Mouse (Mus musculus) kidney, postnatal 14 days (tissue): ENCODE results near the gene Pard3.

Experiments used
- DNase-seq: peaks from one replicate; pipeline ENCODE4 v3.0.0; 2022; ENCODE audit warnings: mixed read lengths

Gene Pard3

DNA sequence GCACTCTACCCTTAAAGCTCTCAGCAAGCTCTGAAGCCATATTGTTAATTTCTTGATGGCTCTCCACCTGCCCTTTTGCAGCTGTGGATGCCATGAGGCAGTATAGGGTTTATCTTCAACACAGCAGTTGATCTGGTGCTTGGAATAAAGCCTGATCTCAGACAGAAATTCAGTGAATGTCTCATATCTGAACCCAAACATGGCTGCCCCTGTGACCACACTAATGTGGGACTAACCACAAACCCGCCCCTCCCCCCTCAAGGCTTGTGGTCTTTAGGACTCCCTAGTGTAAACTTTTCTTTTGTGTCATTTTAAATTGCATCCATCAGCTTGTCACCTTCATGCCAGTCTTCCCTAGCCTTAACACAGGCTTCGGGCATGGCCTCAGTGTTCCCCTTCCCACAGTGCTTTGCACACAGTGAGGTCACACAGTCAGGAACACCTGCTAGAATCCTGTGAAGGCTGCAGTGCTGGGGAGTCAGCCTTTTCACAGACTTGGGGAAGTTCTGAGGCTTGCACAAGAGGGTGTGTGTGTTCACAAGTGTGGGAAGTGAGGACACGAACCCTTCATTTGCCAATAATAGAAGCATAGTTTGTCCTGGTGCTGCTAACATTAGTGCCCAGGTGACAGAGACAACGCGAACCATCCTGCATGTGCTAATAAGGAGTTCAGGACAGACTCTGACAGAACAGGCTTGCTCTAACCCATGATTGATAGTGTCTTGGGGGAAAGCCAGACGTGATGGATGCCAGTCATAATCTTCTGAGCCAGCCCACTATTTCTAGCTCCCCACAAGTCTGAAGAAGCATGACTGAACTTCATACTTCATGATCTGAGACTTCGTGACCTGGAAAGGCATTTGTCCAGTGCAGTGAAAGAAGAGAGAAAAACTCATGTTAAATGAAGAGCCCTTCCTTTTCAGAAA is 451.4 kb downstream of the Pard3 start:
- no peak for DNase-seq

GRCm38 (mm10) chr8:127516043-127516442 is 452.4 kb downstream of the Pard3 start:
- DNase-seq = no peak

DNA sequence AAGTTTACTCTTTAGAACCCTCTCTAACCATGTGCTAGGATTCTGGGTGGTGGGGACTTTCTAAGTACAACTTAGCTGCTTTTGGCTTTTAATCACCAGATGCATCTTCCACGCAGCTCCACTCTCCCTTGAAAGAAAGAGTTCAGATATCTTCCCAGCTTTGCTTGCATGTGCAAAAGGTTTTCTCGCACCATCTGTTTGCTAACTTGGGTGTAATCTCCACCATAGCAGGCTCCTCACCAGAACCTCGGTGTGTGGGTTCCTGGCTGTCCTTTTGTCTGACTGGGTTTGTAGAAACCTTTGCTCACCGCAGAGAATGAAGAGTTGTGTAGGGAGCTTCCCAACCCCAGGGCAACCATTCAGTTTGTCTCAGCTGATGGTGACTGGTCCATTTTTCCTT is 462.0 kb downstream of the Pard3 start:
- no peak for DNase-seq

GRCm38 (mm10) chr8:127528315-127528714 is 464.6 kb downstream of the Pard3 start:
- no peak for DNase-seq

GRCm38 (mm10) chr8:127529746-127530145 is 466.1 kb downstream of the Pard3 start:
- DNase-seq = no peak

DNA sequence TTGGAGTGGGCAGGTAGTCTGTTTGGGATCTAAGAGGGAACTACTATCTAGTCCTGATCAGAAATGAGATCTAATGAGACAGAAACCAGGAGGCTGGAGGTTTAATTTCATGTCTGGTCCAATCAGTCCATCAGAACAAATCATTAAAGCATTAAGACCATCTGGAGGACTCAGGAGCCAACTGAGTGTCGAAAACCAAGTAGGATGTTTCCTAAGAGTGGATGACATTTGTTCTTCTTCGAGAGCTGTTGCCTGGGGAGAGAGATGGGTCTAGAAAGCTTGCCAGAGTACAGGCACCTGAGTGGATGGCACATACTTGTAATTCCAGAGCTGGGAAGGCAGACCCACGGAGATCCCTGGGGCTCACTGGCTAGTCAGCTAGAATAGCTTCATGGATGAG is 468.2 kb downstream of the Pard3 start:
- DNase-seq = no peak

DNA sequence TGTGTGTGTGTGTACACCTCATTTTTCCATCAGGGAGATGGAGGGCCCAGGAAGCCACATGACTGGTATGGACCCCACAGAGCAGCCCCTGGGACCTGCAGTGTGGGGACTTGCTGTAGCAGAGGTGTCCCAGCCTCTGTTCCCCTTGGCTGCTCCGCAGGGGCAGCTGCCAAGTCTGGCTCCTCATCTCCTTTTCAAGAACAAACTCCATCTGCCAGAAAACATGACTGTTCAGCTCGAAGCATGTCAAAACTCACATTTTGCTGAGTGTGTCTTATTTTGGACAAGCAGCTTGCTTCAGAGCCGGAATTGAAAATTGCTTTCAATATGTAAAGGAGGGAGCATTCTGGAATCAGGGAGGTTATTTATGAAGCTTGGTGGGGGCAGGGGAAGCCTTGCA is 471.1 kb downstream of the Pard3 start:
- peak; percentile 25 for DNase-seq

DNA sequence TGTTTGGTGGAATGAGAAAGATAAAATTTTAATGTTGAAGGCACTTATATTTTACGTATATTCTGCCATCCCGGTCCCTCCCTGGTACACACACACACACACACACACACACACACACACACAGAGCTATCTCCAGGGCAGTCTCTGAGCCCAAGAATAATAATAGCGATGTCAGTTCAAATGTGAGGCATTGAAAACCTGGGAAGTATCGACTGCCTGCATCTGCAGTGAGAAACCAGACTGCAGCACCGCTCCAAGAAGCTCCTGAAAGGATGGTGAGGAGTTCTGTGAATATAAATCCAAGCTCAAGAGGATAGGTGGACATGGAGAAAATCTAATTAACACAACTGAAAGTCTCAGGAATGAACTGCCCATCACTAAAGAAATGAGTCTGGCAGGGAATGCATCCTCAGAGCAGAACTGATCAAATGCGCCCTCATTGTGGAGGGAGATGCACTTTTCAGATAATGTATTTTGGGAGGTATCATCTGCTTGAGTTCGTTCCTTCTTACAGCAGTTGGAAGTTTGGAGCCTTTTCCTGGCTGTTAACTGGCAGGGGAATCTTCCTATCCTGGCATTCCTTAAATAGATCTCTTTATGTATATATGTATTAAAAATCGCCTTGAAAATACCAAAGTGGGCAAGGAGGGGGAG is 471.6 kb downstream of the Pard3 start:
- DNase-seq = no peak

DNA sequence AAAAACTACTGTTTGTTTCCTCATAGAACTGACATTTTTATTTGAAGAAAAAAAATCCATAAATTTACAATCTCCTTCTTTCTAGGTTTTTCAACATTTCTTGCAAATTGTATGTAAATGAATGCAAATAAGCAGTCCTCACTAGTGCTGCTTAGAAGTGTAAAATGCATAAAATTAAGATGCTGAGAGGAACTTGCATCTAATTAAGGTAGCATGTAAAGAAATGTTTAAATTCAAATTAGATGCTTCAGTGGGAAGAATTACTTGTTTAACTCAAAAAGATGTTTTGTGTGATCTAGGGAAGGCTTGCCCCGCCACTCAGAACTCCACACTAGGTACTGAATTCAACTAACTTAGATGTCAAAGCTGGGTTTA is 472.1 kb downstream of the Pard3 start:
- DNase-seq = no peak

- no peak for DNase-seq
Observed at GRCm38 (mm10) chr8:127539803-127540202, 476.1 kb downstream of the Pard3 start.

DNA sequence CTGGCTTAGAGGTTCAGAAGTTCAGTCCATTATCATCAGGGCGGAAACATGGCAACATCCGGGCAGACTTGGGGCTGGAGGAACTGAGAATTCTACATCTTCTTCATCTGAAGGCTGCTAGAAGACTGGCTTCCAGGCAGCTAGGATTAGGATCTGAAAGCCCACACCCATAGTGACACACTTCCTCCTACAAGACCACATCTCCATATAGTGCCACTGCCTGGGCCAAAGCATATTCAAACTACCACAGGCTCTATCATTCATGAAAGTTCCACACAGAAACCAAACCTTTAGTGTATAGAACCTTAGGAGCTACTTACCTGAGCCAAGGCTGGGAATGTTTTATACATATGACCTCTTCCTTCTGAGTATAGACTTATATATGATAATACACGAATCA is 476.6 kb downstream of the Pard3 start:
- no peak for DNase-seq

- DNase-seq = no peak
Observed at GRCm38 (mm10) chr8:127542162-127542561, 478.5 kb downstream of the Pard3 start.

DNA sequence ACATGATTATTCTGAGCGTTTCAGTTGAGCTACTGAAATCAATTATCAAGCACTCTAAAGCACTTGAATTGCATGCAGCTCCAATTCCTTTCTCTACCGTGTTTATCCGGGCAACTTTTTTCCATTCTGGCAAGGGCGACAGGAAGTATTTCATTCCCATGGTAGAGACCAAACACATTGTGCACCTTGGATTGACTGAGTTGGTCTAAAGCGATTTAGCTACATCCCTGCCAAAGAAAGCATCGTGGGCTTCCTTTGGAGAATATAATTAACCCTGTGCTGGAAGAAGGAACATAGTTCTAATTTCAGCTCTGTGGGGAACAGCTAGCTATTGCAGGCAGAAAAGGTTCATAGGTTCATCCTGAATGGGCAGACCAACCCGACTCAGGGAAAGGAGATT is 480.0 kb downstream of the Pard3 start:
- DNase-seq = peak; percentile 14

- no peak for DNase-seq
Observed at GRCm38 (mm10) chr8:127546161-127546560, 482.5 kb downstream of the Pard3 start.

DNA sequence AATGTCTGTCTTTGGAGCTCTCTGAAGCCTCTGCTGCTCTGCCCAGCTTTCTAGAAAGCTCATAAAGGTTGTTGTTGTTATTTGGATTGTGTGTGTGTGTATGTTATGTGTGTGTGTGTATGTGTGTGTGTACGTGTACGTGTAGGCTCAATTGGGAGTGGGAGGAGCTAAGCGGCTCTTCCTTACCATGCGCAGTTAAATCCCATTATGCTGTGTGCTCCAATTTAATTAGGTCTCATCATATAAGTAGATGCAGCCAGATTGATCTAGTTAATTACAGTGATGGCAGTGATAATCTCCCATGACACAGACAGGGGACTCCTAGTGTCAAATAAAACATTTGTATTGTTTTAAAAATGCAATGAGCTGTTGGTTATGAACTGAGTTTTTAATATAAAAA is 487.2 kb downstream of the Pard3 start:
- no peak for DNase-seq

- DNase-seq = peak; percentile 32
Observed at GRCm38 (mm10) chr8:127552161-127552595, 488.5 kb downstream of the Pard3 start.

- DNase-seq = no peak
Observed at GRCm38 (mm10) chr8:127552836-127553235, 489.1 kb downstream of the Pard3 start.

DNA sequence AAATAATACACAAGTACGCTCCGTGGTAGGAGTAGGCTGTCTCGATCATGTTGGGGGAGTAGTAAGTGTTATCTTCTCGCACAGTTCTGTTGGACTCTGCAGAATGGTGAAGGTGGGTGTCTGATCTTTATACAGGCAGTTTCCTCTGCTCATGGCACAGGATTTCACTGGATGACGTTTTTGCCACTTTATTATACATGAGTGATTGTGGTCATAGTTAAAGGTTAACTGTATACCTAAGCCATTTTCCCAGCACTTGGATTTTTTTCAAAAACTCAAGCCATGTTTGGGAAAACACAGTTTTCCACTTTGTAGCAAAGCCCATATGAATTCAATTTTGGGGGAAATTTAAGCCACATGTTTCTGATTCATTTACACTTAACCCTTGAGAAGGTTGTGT is 489.9 kb downstream of the Pard3 start:
- DNase-seq = peak; percentile 19

- no peak for DNase-seq
Observed at GRCm38 (mm10) chr8:127555795-127556194, 492.1 kb downstream of the Pard3 start.

- no peak for DNase-seq
Observed at GRCm38 (mm10) chr8:127556964-127557363, 493.3 kb downstream of the Pard3 start.

DNA sequence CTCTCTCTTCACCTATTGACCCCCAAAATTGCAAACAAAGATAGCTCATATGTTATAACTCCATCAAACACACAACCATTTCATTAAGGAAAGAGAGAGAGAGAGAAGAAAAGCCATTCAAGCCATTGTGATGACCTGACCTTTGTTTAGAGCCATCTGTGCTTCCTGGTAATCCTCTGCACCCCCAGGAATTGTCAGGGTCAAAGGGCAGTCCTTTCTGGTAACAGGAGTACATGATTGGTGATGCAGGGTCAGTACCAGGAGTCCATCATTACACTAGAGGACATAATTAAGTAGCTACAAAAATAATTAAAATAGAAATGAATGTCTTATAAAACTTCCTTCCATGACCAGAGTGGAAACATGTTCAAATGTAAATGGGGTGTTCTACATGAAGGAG is 493.9 kb downstream of the Pard3 start:
- DNase-seq = no peak

- no peak for DNase-seq
Observed at GRCm38 (mm10) chr8:127563634-127564033, 499.9 kb downstream of the Pard3 start.

GRCm38 (mm10) chr8:127564426-127564825 is 500.7 kb downstream of the Pard3 start:
- DNase-seq = no peak

DNA sequence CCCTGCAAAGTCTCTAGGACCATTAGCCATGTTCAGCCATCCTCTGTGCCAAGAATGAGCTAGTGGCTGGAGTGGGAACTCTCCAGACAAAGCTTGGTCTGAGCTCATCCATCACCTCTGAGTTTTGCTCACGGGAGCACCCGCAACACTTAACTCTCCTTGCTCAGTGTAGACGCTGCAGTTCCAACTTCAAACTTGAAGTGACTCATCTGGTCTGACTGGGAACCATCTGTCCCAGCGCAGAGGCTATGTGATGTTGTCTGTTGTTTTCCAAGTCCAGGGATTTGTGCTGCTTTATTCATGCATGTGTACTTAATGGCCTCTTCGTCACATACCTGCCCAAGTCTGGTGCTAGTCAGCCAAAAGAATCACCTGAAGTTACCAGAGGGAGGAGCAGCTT is 505.5 kb downstream of the Pard3 start:
- DNase-seq = no peak
